Mouse (Mus musculus) thymus, adult 2 months (tissue): ENCODE data around the gene Prokr1. TPM values are rescaled to one million over a fixed set of nuclear protein-coding genes. Genes with fewer than 3 reads are reported as not detected.

Experiments
- DNase-seq: peaks from one replicate; pipeline ENCODE4 v3.0.0; 2021
- H3K27ac ChIP-seq: fragments of 200-500 bp; 2 replicates; pipeline ENCODE4 v1.5.1; 2012; ENCODE audit warnings: low read length, control low read depth; ENCODE audit not compliant: control insufficient read depth, insufficient read depth
- H3K27me3 ChIP-seq: fragments of 200-500 bp; 2 replicates; pipeline ENCODE4 v1.6.1; 2012; ENCODE audit warnings: mild to moderate bottlenecking, low read length, moderate library complexity, mixed read lengths; ENCODE audit not compliant: control insufficient read depth, insufficient read depth
- H3K36me3 ChIP-seq: fragments of 200-500 bp; 2 replicates; pipeline ENCODE4 v1.6.1; 2012; ENCODE audit warnings: mild to moderate bottlenecking, low read length, moderate library complexity; ENCODE audit not compliant: control insufficient read depth, insufficient read depth
- H3K4me1 ChIP-seq: fragments of 200-500 bp; replicated peaks from 2 replicates; pipeline ENCODE4 v1.6.1; 2012; ENCODE audit warnings: low read length; ENCODE audit not compliant: control insufficient read depth, insufficient read depth
- H3K4me3 ChIP-seq: fragments of 200-500 bp; 2 replicates; pipeline ENCODE4 v1.5.1; 2012; ENCODE audit warnings: mild to moderate bottlenecking, low read length, control low read depth, moderate library complexity; ENCODE audit not compliant: control insufficient read depth, insufficient read depth
- CTCF ChIP-seq: fragments of 200-500 bp; IDR thresholded peaks from 2 replicates; pipeline ENCODE4 v1.5.1; 2012; ENCODE audit warnings: mild to moderate bottlenecking, control low read depth, low read length, moderate library complexity, borderline replicate concordance; ENCODE audit not compliant: control insufficient read depth, poor library complexity, insufficient read depth; ENCODE audit errors: extremely low read depth
- POLR2A ChIP-seq: fragments of 200-500 bp; IDR thresholded peaks from 2 replicates; pipeline ENCODE4 v1.6.1; 2012; ENCODE audit warnings: mild to moderate bottlenecking, low read length, control low read depth, moderate library complexity; ENCODE audit not compliant: control insufficient read depth, poor library complexity, insufficient read depth; ENCODE audit errors: extremely low read depth
- WGBS: fragments of 180-500 bp; shearing (Covaris S2); methylation state at CpG from one replicate; pipeline ENCODE4 v1.1.7; 2018; 5-methylcytosine and 5-hydroxymethylcytosine counted together
- polyA plus RNA-seq: library from polyadenylated mRNA; depleted of rRNA; stranded (reverse); fragments of >200 nt; gene quantifications from 2 replicates; pipeline ENCODE4 v1.2.3, GENCODE M21; 2012

Prokr1 gene
- polyA plus RNA-seq, 1 experiment = 0.26 TPM

- no peak for DNase-seq
- H3K4me1 ChIP-seq = no peaks in the 10 kb centered on the region
- H3K27me3 ChIP-seq = no peaks in the 10 kb centered on the region
- no peaks in the 10 kb centered on the region for H3K36me3 ChIP-seq
- no peak overlapping the region for H3K4me3 ChIP-seq
- no peak overlapping the region for H3K27ac ChIP-seq
- WGBS = 96% methylated on average over 14 of the region's 14 CpGs
- TF ChIP-seq CTCF (no peak), POLR2A (no peak)
These were observed 25.1 kb upstream of the Prokr1 start for GRCm38 (mm10) chr6:87615696-87616083.

- no peaks in the 10 kb centered on the region for H3K4me1 ChIP-seq
- 72% methylated on average over 11 of the region's 11 CpGs for WGBS
- no peaks in the 10 kb centered on the region for H3K27me3 ChIP-seq
- H3K27ac ChIP-seq = no peak overlapping the region
- H3K4me3 ChIP-seq = no peak overlapping the region
- no peak for TF ChIP-seq POLR2A
- peak; percentile 40; the same call in 1 of the 2 replicates for TF ChIP-seq CTCF
- DNase-seq = peak; percentile 58
- H3K36me3 ChIP-seq = no peaks in the 10 kb centered on the region
These were observed 24.5 kb upstream of the Prokr1 start for GRCm38 (mm10) chr6:87614794-87615695.

- Histone ChIP-seq H3K4me1 (peaks cover 8% of the 10 kb centered on the region), H3K27me3 (no peaks in the 10 kb centered on the region), H3K27ac (no peak overlapping the region), H3K36me3 (no peaks in the 10 kb centered on the region), H3K4me3 (no peak overlapping the region)
- TF ChIP-seq POLR2A (no peak), CTCF (no peak)
- DNase-seq = no peak
These were observed 9.3 kb upstream of the Prokr1 start for GRCm38 (mm10) chr6:87599825-87600224.

- no peak for TF ChIP-seq POLR2A
- no peak for TF ChIP-seq CTCF
- H3K36me3 ChIP-seq = no peaks in the 10 kb centered on the region
- peaks cover 8% of the 10 kb centered on the region for H3K4me1 ChIP-seq
- H3K4me3 ChIP-seq = no peak overlapping the region
- no peaks in the 10 kb centered on the region for H3K27me3 ChIP-seq
- no peak for DNase-seq
- 49% methylated on average over 10 of the region's 10 CpGs for WGBS
- no peak overlapping the region for H3K27ac ChIP-seq
These were observed 6.7 kb upstream of the Prokr1 start for GRCm38 (mm10) chr6:87597116-87597833.

GRCm38 (mm10) chr6:87594188-87594587 is 3.6 kb upstream of the Prokr1 start:
- TF ChIP-seq POLR2A (no peak), CTCF (no peak)
- Histone ChIP-seq H3K36me3 (no peaks in the 10 kb centered on the region), H3K4me1 (peaks cover 17% of the 10 kb centered on the region), H3K4me3 (no peak overlapping the region), H3K27me3 (no peaks in the 10 kb centered on the region; the same call in 1 of the 2 replicates), H3K27ac (no peak overlapping the region)
- 50% methylated on average over 6 of the region's 6 CpGs for WGBS
- no peak for DNase-seq

- no peak overlapping the region for H3K27ac ChIP-seq
- peaks cover 10% of the 10 kb centered on the region for H3K4me1 ChIP-seq
- DNase-seq = no peak
- H3K36me3 ChIP-seq = no peaks in the 10 kb centered on the region
- no peaks in the 10 kb centered on the region; the same call in 1 of the 2 replicates for H3K27me3 ChIP-seq
- TF ChIP-seq POLR2A (no peak), CTCF (no peak)
- WGBS = 41% methylated on average over 12 of the region's 12 CpGs
- peak overlapping the region; percentile 34; the same call in 1 of the 2 replicates for H3K4me3 ChIP-seq
These were observed 687 bp downstream of the Prokr1 start for GRCm38 (mm10) chr6:87589718-87590393.
